ENCODE assay signal across 12 mouse cellular contexts in genomic region chr13:110412572-110413209, GRCm38 (mm10). TPM values are rescaled to one million over a fixed set of nuclear protein-coding genes. Genes with fewer than 3 reads are reported as not detected.
DNase-seq lines count a peak whose midpoint lies in the region; ATAC-seq and TF ChIP-seq lines count a peak whose summit lies in the region.
"Had no signal": no experiment of that assay in that cellular context is flagged by ENCODE, and none has a peak within 500 bp of the region (broad histone marks: within the 10 kb centered on the region; RNA-seq: fewer than 3 reads in every experiment).

No protein-coding gene starts in this region.

- H3K4me3 ChIP-seq in heart, embryonic 13.5 days: no peak overlapping the region
- no peak overlapping the region for H3K4me3 ChIP-seq in liver, postnatal 0 days (ENCODE audit: low read depth, low read length)
- H3K4me3 ChIP-seq in intestine, postnatal 0 days (ENCODE audit: low read depth, low read length): no peak overlapping the region
- H3K4me3 ChIP-seq: limb, embryonic 12.5 days had no signal

- H3K27me3 ChIP-seq in heart, embryonic 13.5 days (replicated peaks): no peaks in the 10 kb centered on the region
- no peaks in the 10 kb centered on the region for H3K27me3 ChIP-seq in liver, postnatal 0 days (ENCODE audit: insufficient read depth, low read length)
- no peaks in the 10 kb centered on the region for H3K27me3 ChIP-seq in intestine, postnatal 0 days (replicated peaks; ENCODE audit: control insufficient read depth, insufficient read depth, low read length)
- H3K27me3 ChIP-seq: limb, embryonic 12.5 days had no signal

- no peak; the same call in 1 of the 2 replicates for ATAC-seq in heart, embryonic 13.5 days (ENCODE audit: extremely low read depth, insufficient number of reproducible peaks, low FRiP score, low TSS enrichment)
- ATAC-seq in liver, postnatal 0 days: peak; percentile 45; the same call in 1 of the 2 replicates
- peak; percentile 66 for ATAC-seq in intestine, postnatal 0 days

- no peaks in the 10 kb centered on the region for H3K9me3 ChIP-seq in heart, embryonic 13.5 days
- no peaks in the 10 kb centered on the region for H3K9me3 ChIP-seq in liver, postnatal 0 days (ENCODE audit: low read length)
- no peaks in the 10 kb centered on the region for H3K9me3 ChIP-seq in intestine, postnatal 0 days (ENCODE audit: control insufficient read depth)
- H3K9me3 ChIP-seq: limb, embryonic 12.5 days had no signal

- peak overlapping the region; percentile 33; the same call in 1 of the 2 replicates for H3K27ac ChIP-seq in heart, embryonic 13.5 days (replicated peaks)
- H3K27ac ChIP-seq in liver, postnatal 0 days (ENCODE audit: low read depth): no peak overlapping the region
- H3K27ac ChIP-seq in intestine, postnatal 0 days (ENCODE audit: low read depth, low read length): no peak overlapping the region
- H3K27ac ChIP-seq: kidney, postnatal 0 days; limb, embryonic 12.5 days had no signal

- H3K4me1 ChIP-seq in heart, embryonic 13.5 days: peaks cover 14% of the 10 kb centered on the region
- no peaks in the 10 kb centered on the region for H3K4me1 ChIP-seq in liver, postnatal 0 days (ENCODE audit: insufficient read depth)
- 0 out of 2 replicates have a peak, but pooled peaks cover 2% of the 10 kb centered on the region for H3K4me1 ChIP-seq in intestine, postnatal 0 days (replicated peaks; ENCODE audit: control insufficient read depth, insufficient read depth, low read length)
- H3K4me1 ChIP-seq: limb, embryonic 12.5 days had no signal

- no peak for TF ChIP-seq CTCF in liver, postnatal 0 days (IDR thresholded peaks at IDR 0.05; ENCODE audit: low read depth)
- no peak for TF ChIP-seq CTCF in intestine, postnatal 0 days (IDR thresholded peaks at IDR 0.05; ENCODE audit: low read depth)

- DNase-seq in heart, postnatal 25 days (ENCODE audit: low spot score): no peak
- peak; percentile 46 for DNase-seq in liver, postnatal 0 days
- DNase-seq in liver: no peak
- DNase-seq in adrenal gland, postnatal 10 days: peak; percentile 80
- DNase-seq in testis, postnatal 10 days (ENCODE audit: low spot score): no peak
- DNase-seq in lung, postnatal 36 days: no peak
- DNase-seq: cerebellum, adult 11-12 months had no signal

- no peaks in the 10 kb centered on the region for H3K36me3 ChIP-seq in heart, embryonic 13.5 days
- no peaks in the 10 kb centered on the region for H3K36me3 ChIP-seq in liver, postnatal 0 days (replicated peaks; ENCODE audit: insufficient read depth, low read length)
- no peaks in the 10 kb centered on the region for H3K36me3 ChIP-seq in intestine, postnatal 0 days (ENCODE audit: control insufficient read depth, insufficient read depth)
- H3K36me3 ChIP-seq: limb, embryonic 12.5 days had no signal

- no peak for TF ChIP-seq EP300 in liver, postnatal 0 days (IDR thresholded peaks at IDR 0.05; ENCODE audit: low read depth)

- intact Hi-C loops in heart, postnatal 25 days (cut with DNase I): no loop called here

- 31% methylated on average over 12 of the region's 12 CpGs for WGBS in heart, embryonic 13.5 days
- WGBS in liver, postnatal 0 days (ENCODE audit: insufficient replicate concordance): 67% methylated on average over 12 of the region's 12 CpGs
- WGBS in intestine, postnatal 0 days: 38% methylated on average over 12 of the region's 12 CpGs

- H3K9ac ChIP-seq in heart, embryonic 13.5 days: no peak overlapping the region
- no peak overlapping the region for H3K9ac ChIP-seq in liver, postnatal 0 days (replicated peaks)
- no peak overlapping the region for H3K9ac ChIP-seq in intestine, postnatal 0 days (ENCODE audit: low read depth, low read length)
- H3K9ac ChIP-seq: limb, embryonic 12.5 days had no signal

- peak overlapping the region; percentile 16; the same call in 1 of the 2 replicates for H3K4me2 ChIP-seq in heart, embryonic 13.5 days
- no peak overlapping the region; the same call in 1 of the 2 replicates for H3K4me2 ChIP-seq in liver, postnatal 0 days (ENCODE audit: low read depth, low read length)
- no peak overlapping the region for H3K4me2 ChIP-seq in intestine, postnatal 0 days (replicated peaks; ENCODE audit: low read depth)
- H3K4me2 ChIP-seq: limb, embryonic 12.5 days had no signal

RNA-seq across cellular contexts. Expression of gene Plk2, which starts 17.8 kb away (rescaled TPM):
- polyA plus RNA-seq in heart, embryonic 13.5 days (2015; fragmentation: Nextera tagmentation; extraction: Ambion mirVana): 129 and 131 TPM in 2 replicates
- total RNA-seq in heart, postnatal 25 days (2021): 10 to 100 TPM; 29.5 to 32.4 TPM
- 8.4 and 9.6 TPM in 2 replicates for polyA plus RNA-seq in liver, postnatal 0 days (2015; fragmentation: Nextera tagmentation; extraction: Ambion mirVana)
- total RNA-seq in adrenal gland, postnatal 10 days (2021): 10 to 100 TPM; 40.7 to 42.0 TPM
- 16.4 and 19.0 TPM in 2 replicates for polyA plus RNA-seq in intestine, postnatal 0 days (2015; fragmentation: Nextera tagmentation; extraction: Ambion mirVana)

RNA-seq across cellular contexts. Expression of gene Gapt, which starts 55.7 kb away (rescaled TPM):
- polyA plus RNA-seq in heart, embryonic 13.5 days (2015; fragmentation: Nextera tagmentation; extraction: Ambion mirVana): 0.11 and 0.35 TPM in 2 replicates
- total RNA-seq in heart, postnatal 25 days (2021): under 1 TPM; 0.11 to 0.23 TPM
- polyA plus RNA-seq in liver, postnatal 0 days (2015; fragmentation: Nextera tagmentation; extraction: Ambion mirVana): 3.5 and 3.6 TPM in 2 replicates
- under 1 TPM; 0.42 TPM for total RNA-seq in adrenal gland, postnatal 10 days (2021)
- 0.16 and 0.18 TPM in 2 replicates for polyA plus RNA-seq in intestine, postnatal 0 days (2015; fragmentation: Nextera tagmentation; extraction: Ambion mirVana)
- total RNA-seq: layer of hippocampus, postnatal 25 days had no signal

Comparison
In these comparisons a context has a peak if more than half of its experiments do, and no peak if none do; other contexts are left out.
1. DNase-seq: peak in liver, postnatal 0 days (single experiment) and adrenal gland, postnatal 10 days (single experiment); none in heart, postnatal 25 days (single experiment), liver (single experiment), testis, postnatal 10 days (single experiment) and lung, postnatal 36 days (single experiment).